Mouse (Mus musculus): ENCODE measurements at regions not wholly inside any gene's neighbourhood (a gene's known extent, or its start where the extent isn't known, plus 50 kb on each side); places are given as distances from the start of the nearest gene placed in this dataset.
"Not testable (repeated sequence)": the region's sequence is repeated elsewhere in the genome, so short reads cannot be mapped to it uniquely, and the experiment has no call there.

DNA sequence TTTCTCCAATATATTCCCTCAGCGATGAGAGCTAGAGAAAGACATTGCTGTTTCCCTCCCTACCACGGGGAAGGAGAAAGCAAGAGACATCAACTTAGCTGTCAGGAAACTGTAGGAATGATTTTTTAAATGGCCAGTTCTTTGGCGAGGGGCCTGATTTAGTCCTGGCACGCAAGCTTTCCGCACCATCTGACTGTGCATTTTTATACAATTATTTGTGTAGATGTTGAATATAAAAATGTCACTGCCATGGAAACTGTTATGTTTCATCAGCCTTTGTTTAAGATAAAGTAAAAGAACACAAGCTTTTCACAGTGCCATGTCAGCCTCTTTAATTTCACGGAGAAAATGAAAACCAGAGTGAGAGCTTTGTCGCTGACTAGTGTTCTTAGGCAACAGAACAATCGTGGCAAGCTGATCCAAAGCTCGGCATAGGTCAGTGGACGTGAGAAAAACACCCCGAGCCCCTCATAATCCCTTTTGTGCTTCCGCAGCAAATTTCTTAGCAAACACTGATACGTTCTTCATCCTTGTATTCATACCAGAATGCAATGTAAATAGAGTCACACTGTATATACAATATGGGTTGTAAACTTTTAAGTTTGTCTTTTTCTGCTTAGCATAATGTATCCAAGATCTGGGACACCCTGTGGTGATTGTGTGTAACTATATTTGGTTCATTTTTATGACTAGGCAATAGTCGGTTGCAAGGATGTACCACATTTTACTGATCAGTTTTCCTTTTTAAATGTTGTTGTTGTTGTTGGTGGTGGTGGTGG, 79.9 kb upstream of the Tars start:
- no peak for DNase-seq (ENCODE audit: low spot score in 2 of 2)

DNA sequence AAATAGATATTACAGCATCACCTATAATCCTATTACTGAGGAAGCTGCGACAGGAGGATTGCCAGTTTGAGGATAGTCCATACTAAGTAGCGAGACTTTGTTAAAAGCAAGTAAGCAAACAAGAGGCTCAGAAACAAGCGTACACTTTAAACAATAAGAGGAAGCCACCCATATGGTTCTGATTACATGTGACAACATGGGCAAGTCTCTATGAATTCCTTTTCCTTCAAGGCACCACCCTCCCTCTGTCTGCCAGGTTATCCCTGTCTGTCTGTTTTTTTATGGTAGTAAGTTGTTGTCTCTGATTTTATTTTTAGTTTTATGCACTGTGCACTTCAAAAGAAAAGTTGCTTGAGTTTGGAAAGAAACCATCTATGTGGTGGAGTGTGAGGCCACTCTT, 76.8 kb upstream of the Tars start:
- no peak for DNase-seq (ENCODE audit: low spot score in 2 of 2)

DNA sequence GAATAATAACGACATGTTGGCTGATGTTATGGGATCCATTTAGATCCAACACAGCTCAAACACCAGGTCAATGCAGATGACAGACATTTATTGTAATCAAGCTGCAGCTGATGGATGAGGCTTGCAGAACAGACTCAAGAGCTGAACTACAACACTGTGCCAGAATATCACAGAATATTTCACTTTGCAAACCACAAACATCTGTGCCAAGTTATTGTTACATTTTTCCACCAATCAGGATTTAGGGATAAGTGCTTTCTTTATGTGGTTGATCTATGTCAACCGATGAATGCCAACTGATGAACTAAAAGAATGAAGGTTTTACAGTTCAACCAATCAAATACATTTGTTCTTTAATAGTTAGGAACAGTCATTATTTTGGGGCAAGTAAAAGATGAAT, 63.9 kb upstream of the Tars start:
- no peak for DNase-seq (ENCODE audit: low spot score in 2 of 2)

DNA sequence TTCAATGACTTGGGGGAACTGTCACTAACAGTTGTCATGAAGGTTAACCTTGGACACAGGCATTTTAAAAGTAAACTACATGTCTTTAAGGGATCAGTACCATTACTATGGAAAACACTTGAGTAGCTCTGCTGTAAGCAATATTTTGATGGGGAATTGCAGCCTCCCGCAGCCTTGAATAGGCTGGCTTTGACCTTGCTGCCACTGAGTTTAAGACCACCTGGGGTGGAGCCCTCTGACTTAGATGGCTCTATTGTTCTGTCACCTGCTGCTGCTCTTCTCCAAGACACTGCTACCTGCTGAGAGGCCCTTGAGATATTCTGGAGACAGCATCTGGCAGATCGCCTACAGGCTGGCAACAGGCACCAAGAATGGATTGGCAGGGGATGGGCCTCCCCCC, 62.1 kb upstream of the Tars start:
- DNase-seq (ENCODE audit: low spot score in 2 of 2) = not testable (repeated sequence)

DNA sequence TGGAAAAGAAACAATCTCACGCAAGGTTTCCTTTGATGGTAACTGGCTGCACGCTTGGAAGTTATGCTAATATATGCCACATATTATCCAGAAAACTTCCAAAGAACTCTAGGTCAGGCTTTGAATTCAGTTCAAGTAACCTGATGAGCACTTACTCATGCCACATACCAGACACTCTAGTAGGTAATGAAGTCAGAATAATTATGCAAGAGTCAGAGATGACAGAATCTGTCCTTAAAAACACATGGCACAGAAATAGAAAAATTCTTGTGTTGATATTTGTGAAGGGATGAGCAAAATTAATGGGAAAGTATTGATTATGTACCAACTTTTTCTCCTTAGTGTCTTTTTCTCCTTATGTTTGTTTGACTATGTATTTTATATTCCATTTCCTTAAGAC, 59.8 kb upstream of the Tars start:
- no peak for DNase-seq (ENCODE audit: low spot score in 2 of 2)

DNA sequence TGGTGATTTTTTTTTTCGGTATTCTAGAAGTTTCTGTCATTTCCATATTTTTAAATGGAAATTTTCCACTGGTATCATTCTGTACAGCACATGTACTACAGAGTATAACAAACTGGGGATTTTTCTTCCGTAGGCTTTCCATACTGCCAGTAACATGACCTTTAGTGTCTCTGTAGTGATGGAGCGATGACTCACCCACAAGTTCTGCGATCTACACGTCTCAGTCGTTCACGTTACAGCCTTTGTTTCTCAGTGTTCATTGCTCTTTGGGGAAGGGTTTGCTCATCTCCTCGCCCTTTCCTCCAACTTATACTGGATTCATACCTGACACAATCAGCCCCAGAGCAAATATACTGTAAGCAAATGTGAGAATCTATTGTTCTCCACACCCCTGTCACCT, 57.8 kb upstream of the Tars start:
- DNase-seq (ENCODE audit: low spot score in 2 of 2) = no peak

DNA sequence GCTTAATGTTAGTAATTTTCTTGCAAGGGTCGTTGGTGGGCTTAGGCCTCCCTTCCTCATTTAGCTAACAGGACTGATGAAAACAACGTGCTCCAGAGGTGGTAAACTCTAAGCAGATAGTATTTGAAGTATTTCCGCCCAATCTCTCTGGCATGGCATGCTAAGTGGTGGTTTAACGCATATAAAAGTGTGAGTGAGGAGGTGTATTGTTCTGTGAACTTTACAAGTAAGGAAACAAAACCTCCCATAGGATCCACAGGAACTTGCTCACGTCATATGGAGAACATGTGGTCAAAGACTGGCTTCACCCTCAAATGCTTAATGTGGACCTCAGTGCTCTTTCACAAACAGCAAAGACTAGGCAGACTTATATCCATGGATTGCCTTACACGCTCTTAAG, 56.5 kb upstream of the Tars start:
- DNase-seq (ENCODE audit: low spot score in 2 of 2) = no peak

DNA sequence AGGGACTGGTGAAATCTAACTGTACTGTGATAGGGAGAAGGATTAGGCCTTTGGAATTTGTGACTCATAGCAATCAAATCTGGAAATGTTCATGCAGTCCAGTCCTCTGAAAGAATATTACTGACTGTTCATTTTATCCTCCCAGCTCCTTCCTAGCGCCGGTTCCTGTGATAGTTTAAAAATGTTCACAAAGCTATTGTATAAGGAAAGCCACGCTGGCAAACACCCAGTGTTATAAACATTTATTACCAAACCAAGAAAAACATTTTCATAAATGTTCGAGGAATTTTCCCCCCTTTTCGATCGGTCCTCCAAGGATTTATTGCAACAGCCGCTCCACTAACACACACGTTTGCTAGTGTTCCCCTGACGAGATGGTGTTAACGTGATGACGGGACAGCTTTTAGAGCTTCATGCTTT, 55.9 kb upstream of the Tars start:
- no peak for DNase-seq (ENCODE audit: low spot score in 2 of 2)

DNA sequence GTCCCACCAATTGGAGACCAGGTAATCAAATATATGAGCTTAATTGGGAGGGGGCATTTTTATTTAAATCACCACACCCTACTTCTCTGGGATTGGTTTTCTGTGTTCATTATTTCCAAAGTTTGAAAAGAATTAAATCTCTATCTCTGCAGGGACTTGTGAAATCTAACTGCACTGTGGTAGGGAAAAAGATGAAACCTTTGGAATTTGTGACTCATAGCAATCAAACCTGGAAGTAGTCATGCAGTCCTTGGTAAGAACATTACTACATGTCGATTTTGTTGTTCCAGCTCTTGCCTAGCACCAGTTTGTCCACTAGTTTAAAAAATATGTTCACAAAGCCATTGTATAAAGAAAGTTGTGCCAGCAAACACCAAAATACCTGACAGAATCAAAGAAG, 54.5 kb upstream of the Tars start:
- DNase-seq (ENCODE audit: low spot score in 2 of 2) = no peak

DNA sequence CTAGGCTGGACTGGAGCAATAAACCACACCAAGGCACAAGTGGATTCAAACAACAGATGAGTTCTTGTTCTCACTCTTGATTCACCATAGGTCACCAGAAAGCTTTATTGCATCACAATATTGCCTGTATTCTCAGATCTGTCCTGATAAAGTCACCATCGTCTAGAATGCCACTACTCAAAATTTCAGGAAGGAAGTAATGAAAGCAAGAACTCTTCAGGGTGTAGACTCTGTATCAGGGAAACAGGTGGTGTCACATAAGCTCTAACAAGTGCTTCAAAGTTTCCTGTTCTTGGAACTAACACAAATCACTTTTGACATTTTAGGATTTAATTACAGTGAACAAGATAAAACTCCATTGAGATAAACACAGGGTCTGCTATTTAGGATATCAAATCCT, 52.2 kb upstream of the Tars start:
- DNase-seq (ENCODE audit: low spot score in 2 of 2) = no peak
